Mouse (Mus musculus): ENCODE measurements around the gene Slc48a1. TPM values are rescaled to one million over a fixed set of nuclear protein-coding genes. Genes with fewer than 3 reads are reported as not detected.

The Slc48a1 gene
- total RNA-seq, 2 experiments from 2014 or later, result 133 to 135 TPM

- Histone ChIP-seq H3K4me3 (no peak overlapping the region), H3K27ac (no peak overlapping the region)
- DNase-seq (ENCODE audit: low spot score in 2 of 2), result peak in 1 of 2 experiments; percentile 80
- peak; percentile 90 for TF ChIP-seq CTCF (conservative IDR thresholded peaks at IDR 0.05)
Measured at GRCm38 (mm10) chr15:97776514-97776913, 1.8 kb upstream of the Slc48a1 start.

- no peak for DNase-seq (ENCODE audit: low spot score in 2 of 2)
- Histone ChIP-seq H3K27ac (no peak overlapping the region), H3K4me3 (no peak overlapping the region)
- TF ChIP-seq CTCF (conservative IDR thresholded peaks at IDR 0.05), result no peak; the same call in none of the 2 replicates
Measured at GRCm38 (mm10) chr15:97776919-97777318, 1.4 kb upstream of the Slc48a1 start.

- Histone ChIP-seq H3K4me3 (no peak overlapping the region), H3K27ac (peak overlapping the region; percentile 80; the same call in 1 of the 2 replicates)
- no peak for DNase-seq (ENCODE audit: low spot score in 2 of 2)
- no peak for TF ChIP-seq CTCF (conservative IDR thresholded peaks at IDR 0.05)
Measured at GRCm38 (mm10) chr15:97779576-97779975, 1.3 kb downstream of the Slc48a1 start.

GRCm38 (mm10) chr15:97780611-97781031 is 2.3 kb downstream of the Slc48a1 start:
- no peak for DNase-seq (ENCODE audit: low spot score in 2 of 2)
- Histone ChIP-seq H3K27ac (peak overlapping the region; percentile 80), H3K4me3 (no peak overlapping the region)
- no peak for TF ChIP-seq CTCF (conservative IDR thresholded peaks at IDR 0.05)

- TF ChIP-seq CTCF (conservative IDR thresholded peaks at IDR 0.05), result no peak
- Histone ChIP-seq H3K4me3 (no peak overlapping the region), H3K27ac (peak overlapping the region; percentile 80)
- DNase-seq (ENCODE audit: low spot score in 2 of 2), result no peak
Measured at GRCm38 (mm10) chr15:97781961-97782748, 3.8 kb downstream of the Slc48a1 start.

GRCm38 (mm10) chr15:97782749-97783105 is 4.4 kb downstream of the Slc48a1 start:
- DNase-seq (ENCODE audit: low spot score in 2 of 2), result peak in 1 of 2 experiments; percentile 68
- TF ChIP-seq CTCF (conservative IDR thresholded peaks at IDR 0.05), result peak; percentile 80
- Histone ChIP-seq H3K4me3 (no peak overlapping the region), H3K27ac (peak overlapping the region; percentile 80)

- peak; percentile 84 for TF ChIP-seq CTCF (conservative IDR thresholded peaks at IDR 0.05)
- Histone ChIP-seq H3K27ac (peak overlapping the region; percentile 99), H3K4me3 (peak overlapping the region; percentile 96)
- DNase-seq (ENCODE audit: low spot score in 2 of 2), result peak; percentile 81 to 89
Measured at GRCm38 (mm10) chr15:97784092-97784559, 5.8 kb downstream of the Slc48a1 start.

GRCm38 (mm10) chr15:97784561-97785161 is 6.3 kb downstream of the Slc48a1 start:
- DNase-seq (ENCODE audit: low spot score in 2 of 2), result no peak
- TF ChIP-seq CTCF (conservative IDR thresholded peaks at IDR 0.05), result no peak
- Histone ChIP-seq H3K4me3 (peak overlapping the region; percentile 96), H3K27ac (peak overlapping the region; percentile 99)

GRCm38 (mm10) chr15:97785731-97786411 is 7.6 kb downstream of the Slc48a1 start:
- TF ChIP-seq CTCF (conservative IDR thresholded peaks at IDR 0.05), result no peak
- Histone ChIP-seq H3K4me3 (peak overlapping the region; percentile 96), H3K27ac (peak overlapping the region; percentile 99)
- peak in 1 of 2 experiments; percentile 44 for DNase-seq (ENCODE audit: low spot score in 2 of 2)

GRCm38 (mm10) chr15:97786412-97787112 is 8.2 kb downstream of the Slc48a1 start:
- Histone ChIP-seq H3K4me3 (peak overlapping the region; percentile 96), H3K27ac (peak overlapping the region; percentile 99)
- no peak for DNase-seq (ENCODE audit: low spot score in 2 of 2)
- TF ChIP-seq CTCF (conservative IDR thresholded peaks at IDR 0.05), result no peak

GRCm38 (mm10) chr15:97787148-97787798 is 9.0 kb downstream of the Slc48a1 start:
- peak overlapping the region; percentile 17; the same call in 1 of the 2 replicates for H3K4me3 ChIP-seq
- TF ChIP-seq CTCF (conservative IDR thresholded peaks at IDR 0.05), result no peak
- H3K27ac ChIP-seq, result peak overlapping the region; percentile 99

More at GRCm38 (mm10) chr15:97787148-97787798, 9.0 kb downstream of the Slc48a1 start:
- DNase-seq (ENCODE audit: low spot score in 2 of 2), result no peak
